Mouse (Mus musculus): ENCODE results near the gene Icam4.
"Not testable (repeated sequence)": the region's sequence is repeated elsewhere in the genome, so short reads cannot be mapped to it uniquely, and the experiment has no call there.

The Icam4 gene

DNA sequence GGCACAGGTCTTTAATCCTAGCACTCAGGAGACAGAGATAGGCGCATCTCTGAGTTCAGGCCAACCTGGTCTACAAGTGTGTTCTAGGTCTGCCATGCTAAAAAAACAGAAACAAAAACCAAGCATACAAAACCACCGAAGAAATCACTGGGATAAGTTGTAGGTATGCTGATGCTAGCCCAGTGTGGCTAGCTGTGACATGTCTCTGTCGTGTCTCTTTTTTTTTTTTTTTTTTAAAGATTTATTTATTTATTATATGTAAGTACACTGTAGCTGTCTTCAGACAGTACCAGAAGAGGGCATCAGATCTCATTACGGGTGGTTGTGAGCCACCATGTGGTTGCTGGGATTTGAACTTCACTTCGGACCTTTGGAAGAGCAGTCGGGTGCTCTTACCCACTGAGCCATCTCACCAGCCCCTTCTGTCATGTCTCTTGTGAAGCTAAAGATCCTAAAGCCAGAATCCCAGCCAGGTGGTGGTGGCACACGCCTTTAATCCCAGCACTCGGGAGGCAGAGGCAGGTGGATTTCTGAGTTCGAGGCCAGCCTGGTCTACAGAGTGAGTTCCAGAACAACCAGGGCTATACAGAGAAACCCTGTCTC is 18.1 kb upstream of the Icam4 start:
- intact Hi-C loops (cut with DNase I): not testable (repeated sequence)

DNA sequence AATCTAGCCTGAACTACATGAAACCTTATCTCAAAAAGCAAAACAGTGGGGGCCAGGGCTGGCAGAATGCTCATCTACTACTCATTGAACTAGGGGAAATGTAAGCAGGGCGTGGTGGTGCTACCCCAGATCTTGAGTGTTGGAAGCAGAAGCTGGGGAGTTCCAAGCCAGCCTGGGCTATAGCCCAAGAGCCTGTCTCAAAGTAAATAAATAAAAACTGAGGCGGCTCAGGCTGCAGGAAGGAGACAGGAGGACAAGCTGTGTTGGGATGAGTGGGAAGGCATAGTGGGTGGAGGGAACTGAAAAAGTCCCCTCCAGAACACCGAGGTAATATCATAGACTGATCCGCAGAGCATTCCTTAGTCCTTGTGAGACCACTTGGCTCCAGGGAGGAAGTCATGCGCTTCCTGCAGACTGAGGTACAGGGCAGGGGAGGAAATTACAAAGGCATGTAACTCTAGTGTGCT is 17.3 kb upstream of the Icam4 start:
- intact Hi-C loops (cut with DNase I): no loop called here

DNA sequence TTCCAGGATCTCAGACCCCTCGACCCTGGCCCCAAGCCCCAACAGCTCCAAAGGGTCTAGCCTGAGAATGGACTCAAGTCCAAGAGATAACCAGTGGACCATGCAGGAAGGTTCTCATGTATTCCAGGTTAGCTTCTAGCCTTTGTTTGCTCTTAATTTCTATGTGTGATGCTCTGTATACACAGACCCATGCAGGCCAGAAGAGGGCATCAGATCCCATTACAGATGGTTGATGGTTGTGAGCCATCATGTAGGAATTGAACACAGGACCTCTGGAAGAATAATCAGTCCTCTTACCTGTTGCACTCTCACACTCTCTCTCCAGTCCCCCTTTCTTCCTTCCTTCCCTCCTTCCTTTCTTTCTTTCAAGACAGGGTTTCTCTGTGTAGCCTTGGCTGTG is 16.8 kb upstream of the Icam4 start:
- intact Hi-C loops (cut with DNase I): no loop called here

DNA sequence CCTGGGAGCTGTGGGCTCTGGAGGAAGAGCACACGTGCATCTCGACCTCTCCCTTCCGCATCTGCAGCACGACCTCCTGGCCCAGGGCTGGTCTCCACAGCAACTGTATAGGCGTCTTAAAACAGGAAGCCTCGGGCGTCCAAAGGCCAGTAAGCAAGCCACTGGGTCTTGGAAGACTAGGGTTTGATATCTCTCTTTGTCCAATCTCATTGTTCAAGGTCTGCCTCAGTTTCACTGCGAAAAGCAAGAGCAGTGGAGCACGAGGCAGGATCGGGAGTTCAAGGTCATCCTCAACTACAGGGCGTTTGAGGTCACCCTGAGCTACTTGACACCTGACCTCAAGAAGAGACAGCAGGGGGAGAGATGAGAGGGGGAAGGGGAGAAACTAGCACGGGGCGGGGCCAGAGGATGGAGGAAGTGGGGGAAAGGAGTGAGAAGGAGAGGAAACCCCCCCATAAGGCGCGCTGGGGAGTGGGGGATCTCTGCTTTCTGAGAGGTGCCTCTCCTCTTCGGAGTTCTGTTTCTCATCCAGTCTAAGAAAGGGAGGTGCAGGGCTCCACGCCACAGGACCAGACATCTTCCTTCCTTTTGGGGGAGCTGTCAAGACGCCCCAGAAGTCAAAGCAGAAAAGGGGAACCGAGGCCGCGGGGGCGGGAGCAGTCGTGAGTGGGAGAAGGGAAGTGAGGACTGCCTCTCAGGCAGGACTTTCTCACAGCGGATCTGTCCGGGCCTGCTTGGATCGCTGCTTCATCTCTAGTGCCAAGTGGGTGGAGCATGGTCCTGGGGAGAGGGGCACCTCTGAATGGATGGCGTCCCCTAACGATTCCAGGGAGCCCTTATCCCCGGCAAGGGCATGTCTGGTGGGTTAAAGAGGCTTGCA is 14.2 kb upstream of the Icam4 start:
- intact Hi-C loops (cut with DNase I): no loop called here

DNA sequence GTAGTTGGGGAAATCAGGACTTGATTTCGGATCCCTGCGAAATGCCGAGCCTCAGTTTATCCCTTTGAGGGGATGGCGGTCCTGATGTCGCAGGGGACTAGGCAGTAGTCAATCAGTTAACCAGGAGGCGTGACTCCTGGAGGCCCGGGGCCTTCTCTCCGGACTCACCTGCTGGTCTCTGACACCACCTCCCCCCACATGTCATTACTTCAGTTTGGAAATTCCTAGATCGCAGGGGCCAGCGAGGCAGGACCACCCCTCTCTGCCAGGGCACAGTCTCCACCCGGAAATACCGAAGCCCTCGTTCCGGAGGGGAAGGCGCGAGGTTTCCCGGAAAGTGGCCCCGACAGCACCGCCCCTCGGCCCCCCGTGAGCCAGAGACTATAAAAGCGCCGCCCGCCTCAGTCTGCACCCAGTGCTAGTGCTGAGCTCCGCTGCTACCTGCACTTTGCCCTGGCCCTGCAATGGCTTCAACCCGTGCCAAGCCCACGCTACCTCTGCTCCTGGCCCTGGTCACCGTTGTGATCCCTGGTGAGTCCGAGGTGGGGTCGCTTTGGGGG is 13.5 kb upstream of the Icam4 start, which contains the start of gene Icam1:
Icam1 (plus strand) TSS at position 415 of the 560 bp plus-strand sequence.
- intact Hi-C loops (cut with DNase I): no loop called here

DNA sequence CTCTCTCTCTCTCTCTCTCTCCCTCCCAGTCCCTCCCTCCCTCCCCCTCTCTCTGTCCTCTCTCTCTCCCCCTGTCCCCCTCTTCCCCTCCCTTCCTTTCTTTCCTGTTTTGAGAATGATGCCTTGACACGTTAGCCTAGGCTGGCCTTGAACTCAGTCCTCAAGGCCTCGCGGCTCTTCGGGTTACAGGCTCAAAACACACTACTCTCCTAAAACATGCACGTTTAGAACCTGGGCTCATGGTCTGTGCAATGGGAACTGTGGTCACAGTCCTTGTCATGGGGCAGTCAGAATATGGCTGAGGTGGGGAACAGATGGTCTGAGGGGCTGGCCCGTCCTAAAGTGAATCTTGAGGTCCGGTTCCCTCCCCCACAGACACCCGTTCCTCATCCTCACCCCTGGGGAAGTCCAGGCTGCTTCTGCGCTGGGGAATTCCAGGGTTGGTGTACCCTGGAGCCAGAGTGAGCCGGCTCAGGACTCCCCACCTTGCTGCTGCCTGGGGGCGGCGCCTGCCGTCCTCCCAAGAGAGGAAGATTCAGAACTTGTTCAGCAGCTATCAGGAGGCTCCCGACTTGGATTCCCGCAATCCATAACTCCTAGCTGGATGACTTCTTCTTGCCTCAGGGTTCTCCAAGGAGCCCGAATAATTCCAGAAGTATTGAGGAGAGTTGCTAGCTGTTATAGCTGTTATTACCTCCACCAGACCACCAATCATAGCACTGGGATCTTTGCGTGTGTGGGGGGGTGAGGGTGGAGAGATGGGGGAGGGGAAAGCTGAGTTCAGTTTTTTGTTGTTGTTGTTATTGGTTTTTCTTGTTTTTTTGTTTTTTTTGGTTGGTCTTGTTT is 12.6 kb upstream of the Icam4 start:
- intact Hi-C loops (cut with DNase I): no loop called here

DNA sequence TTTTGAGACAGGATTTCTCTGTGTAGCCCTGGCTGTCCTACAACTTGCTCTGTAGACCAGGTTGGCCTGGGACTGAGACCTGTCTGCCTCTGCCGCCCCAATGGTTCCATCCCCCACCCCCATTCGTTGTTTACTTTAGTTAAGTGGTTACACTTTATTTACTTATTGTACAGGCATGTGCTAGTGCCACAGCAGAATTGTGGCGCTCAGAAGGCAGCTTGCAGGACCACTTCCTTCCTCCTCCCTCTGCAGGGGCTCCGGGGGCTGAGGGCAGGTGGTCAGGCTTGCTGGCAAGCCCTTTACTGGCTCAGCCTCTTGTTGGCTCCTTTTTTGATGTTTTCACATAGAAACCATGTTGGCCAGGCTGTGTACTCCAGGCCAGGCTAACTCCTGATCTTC is 12.0 kb upstream of the Icam4 start:
- intact Hi-C loops (cut with DNase I): no loop called here

DNA sequence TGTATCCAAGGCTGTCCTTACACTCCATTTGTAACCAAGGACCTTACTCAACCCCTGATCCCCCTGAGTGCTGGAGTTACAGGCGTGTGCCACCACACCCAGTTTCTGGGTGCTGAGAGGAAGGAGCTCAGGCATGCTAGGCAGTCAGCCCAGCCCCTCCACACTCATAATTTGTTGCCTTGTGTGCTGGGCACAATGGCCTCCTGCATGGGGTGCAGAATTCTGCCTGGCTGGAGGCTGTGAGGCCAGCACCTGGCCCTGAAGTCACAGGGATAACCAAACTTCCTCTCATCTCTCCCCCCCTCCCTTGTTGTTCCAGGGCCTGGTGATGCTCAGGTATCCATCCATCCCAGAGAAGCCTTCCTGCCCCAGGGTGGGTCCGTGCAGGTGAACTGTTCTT is 10.6 kb upstream of the Icam4 start:
- intact Hi-C loops (cut with DNase I): no loop called here

DNA sequence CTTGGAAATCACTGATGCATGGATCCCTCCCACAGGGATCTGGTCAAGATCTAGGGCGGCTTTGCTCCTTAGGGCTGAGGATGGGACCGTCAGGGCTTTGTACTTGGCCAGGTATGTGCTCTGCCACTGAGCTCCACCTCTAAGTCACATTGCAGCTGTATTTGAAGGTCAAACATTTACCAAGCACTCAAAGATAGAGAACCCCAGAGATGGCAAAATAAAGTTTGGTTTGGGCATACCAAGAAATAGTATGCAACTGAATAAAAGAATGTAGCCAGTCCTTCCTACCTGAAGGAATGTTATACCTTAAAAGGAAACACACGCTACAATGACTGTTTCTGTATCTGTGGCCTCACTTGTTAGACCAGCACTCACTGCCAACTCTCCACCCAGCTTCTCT is 7.8 kb upstream of the Icam4 start:
- intact Hi-C loops (cut with DNase I): no loop called here

DNA sequence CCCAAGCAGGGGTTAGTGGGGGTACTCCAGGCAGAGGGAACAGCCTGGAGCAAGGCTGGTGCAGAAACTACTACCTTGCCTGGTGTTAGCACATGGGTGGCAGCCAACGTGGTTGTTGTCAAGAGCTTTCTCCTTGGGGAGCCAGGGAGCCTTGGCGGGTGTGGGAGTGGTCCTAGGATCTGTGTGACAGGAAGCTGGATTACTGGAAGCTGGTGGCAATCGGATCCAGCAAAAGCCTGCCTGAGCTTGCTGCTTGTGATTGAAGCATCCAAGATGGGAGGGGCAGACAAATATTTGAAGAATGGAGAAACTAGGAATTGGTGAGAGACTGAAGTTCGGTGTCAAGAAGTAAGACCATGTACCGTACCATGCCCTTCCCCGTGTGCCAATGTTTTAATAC is 6.9 kb upstream of the Icam4 start:
- intact Hi-C loops (cut with DNase I): no loop called here

DNA sequence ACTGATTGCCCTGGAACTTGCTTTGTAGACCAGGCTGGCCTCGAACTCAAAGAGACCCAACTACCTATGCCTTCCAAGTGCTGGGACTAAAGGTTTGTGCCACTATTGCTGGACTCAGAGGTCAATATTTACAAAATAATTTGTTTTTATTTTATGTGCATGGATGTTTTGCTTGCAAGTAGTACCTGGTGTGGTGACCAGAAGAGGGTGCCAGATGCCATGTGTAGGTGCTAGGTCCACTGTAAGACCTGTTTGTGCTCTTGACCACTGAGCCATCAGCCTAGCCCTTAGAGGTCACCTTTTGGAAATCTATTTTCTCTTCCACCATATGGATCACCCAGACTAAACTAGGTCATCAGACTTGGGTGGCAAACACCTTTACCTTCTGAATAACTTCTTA is 6.4 kb upstream of the Icam4 start:
- intact Hi-C loops (cut with DNase I): no loop called here

DNA sequence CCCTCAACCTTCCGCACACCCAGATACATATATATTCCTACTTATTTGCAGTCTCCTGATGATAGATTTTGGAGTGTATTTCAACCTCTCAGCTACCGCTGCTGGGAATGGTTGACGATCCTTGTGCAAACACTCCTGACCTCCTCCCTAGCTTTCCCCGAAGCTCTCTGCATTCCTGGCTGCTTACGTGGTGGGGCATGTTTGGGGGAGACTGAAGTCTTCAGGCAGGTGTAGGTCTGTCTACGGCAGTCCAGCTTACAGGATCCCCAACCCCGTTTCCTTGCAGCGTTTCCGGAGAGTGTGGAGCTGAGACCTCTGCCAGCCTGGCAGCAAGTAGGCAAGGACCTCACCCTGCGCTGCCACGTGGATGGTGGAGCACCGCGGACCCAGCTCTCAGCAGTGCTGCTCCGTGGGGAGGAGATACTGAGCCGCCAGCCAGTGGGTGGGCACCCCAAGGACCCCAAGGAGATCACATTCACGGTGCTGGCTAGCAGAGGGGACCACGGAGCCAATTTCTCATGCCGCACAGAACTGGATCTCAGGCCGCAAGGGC is 3.8 kb upstream of the Icam4 start:
- intact Hi-C loops (cut with DNase I): no loop called here

DNA sequence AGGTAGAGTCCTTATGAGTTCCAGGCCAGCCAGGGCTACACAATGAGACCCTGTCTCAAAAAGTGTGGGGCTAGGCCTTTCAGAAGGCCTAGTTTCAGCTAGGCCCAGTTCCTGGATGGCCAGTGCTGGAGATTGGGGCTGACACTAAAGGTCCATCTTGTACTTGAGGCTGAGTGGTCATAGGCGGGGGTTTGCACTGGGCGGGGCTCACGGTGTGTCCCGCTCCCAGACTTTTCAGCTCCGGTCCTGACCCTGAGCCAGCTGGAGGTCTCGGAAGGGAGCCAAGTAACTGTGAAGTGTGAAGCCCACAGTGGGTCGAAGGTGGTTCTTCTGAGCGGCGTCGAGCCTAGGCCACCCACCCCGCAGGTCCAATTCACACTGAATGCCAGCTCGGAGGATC is 2.3 kb upstream of the Icam4 start:
- intact Hi-C loops (cut with DNase I): no loop called here

DNA sequence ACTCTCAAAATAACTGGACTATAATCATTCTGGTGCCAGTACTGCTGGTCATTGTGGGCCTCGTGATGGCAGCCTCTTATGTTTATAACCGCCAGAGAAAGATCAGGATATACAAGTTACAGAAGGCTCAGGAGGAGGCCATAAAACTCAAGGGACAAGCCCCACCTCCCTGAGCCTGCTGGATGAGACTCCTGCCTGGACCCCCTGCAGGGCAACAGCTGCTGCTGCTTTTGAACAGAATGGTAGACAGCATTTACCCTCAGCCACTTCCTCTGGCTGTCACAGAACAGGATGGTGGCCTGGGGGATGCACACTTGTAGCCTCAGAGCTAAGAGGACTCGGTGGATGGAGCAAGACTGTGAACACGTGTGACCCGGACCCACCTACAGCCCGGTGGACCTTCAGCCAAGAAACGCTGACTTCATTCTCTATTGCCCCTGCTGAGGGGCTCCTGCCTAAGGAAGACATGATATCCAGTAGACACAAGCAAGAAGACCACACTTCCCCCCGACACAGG is 1.3 kb upstream of the Icam4 start:
- intact Hi-C loops (cut with DNase I): no loop called here

DNA sequence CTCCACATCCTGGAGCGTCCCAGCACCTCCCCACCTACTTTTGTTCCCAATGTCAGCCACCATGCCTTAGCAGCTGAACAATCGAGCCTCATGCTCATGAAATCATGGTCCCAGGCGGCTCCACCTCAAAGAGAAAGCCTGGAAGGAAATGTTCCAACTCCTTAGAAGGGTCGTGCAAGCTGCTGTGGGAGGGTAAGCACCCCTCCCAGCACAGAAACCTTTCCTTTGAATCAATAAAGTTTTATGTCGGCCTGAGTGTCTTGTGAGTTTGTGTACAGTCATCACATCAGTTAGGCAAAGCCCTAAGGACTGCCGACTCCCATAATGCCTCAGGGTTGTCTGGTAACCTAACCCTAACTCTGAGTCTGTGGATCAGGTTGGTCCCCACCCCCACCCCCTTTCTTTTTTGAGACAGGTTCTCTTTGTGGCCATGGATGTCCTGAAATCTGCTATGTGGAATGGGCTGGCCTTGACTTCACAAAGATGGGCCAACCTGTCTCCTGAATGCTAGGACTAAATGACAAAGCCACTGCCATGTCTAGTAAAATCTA is 538 bp upstream of the Icam4 start:
- intact Hi-C loops (cut with DNase I): no loop called here

DNA sequence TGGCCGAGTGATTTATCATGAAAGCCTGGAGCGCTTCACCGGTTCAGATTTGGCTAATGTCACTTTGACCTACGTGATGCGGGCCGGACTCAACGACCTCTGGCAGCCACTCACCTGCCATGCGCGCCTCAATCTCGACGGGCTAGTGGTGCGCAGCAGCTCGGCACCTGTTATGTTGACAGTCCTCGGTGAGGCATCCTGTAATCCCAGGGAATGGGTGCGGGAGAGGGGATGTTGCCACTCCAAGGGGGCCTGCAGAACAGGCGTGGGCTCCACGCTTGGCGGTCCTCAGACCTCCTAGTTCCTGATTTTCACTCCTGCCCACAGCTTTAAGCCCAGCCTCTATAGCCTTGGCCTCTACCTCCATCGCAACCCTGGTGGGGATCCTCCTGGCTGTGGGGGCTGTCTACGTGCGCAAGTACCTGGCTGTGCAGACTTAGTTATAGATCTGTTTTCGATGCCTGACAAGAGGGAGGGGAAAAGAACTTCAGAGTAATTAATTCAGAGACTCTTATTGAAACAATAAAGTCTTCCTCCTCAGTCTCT is 955 bp downstream of the Icam4 start:
- intact Hi-C loops (cut with DNase I): loop anchor here (5.0 kb wide), 1 partner anchor 107 kb away; no protein-coding TSS in a partner anchor

DNA sequence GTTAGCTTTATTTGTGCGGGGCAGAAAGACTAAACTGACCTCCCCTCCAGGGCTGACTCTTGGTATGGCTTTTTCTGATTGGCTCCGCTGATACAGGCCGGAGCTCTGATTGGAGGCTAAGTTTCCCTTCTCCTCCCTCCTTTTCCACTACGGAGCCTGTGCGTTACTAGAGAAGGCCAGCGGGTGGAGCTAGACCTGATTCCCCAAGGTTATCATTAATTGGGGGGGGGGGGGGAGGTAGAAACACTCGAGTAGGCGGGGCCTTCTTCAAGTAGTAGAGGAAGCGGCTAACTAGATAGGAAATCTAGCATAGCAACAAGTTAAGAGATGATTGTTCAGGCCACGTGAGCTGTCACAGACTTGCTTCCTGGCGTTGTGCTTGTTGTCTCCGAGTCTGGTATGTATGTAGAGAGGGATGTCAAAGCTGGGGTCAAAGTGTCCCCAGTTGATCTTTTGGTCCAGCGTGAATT is 1.6 kb downstream of the Icam4 start:
- intact Hi-C loops (cut with DNase I): loop anchor here (5.0 kb wide), 1 partner anchor 106 kb away; no protein-coding TSS in a partner anchor

DNA sequence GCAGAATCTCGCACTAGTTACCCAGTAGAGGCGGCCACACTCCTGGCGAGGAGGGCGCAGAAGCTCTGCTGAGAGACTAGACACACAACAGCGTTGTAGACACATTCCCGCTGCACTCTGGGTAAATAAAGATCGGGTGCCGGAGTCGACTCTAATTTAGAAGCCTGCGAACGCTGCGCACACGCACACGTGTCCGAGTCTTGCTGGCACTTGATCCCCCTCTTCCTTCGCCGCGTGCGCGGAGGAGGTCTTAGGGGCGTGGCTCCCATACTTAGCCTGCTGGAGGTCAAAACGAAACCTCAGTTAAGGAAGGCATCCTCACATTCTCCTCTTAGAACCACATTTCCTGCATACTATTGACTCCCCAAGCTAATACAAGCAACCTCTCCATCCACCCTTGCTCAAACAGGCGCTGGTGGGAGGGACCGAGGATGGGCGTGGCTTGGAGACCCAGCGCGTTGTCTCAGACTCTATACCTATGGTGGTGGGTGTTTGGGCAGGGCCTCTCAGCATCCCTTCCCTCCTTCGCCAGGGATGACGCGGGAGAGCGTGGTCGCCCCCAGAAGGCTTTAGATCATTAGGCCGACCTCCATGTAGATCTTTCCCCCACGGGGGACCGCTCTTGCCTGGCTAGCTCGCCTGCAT is 2.2 kb downstream of the Icam4 start:
- intact Hi-C loops (cut with DNase I): loop anchor here (5.0 kb wide), 1 partner anchor 106 kb away; no protein-coding TSS in a partner anchor

DNA sequence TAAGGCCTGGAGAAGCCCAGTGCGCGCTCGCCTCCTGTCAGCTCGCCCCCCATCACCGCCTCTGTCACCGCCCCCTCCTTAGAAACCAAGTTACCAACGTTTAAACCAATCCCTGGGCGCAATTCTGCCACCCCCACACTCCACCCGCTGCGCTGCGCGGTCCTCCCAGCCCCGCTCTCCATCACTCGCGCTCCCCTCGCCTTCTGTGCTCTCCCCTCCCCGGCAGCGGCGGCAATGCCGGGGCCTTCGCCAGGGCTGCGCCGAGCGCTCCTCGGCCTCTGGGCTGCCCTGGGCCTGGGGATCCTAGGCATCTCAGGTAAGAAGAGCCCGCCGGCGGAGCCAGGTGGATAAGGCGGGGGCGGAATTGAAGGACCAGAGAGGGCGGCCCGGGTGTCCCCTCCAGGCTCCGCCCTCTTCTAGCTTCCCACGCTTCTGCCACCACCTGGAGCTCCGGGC is 2.8 kb downstream of the Icam4 start, which contains the start of gene Icam5:
Icam5 (plus strand) TSS at position 178 of the 456 bp plus-strand sequence.
- intact Hi-C loops (cut with DNase I): loop anchor here (5.0 kb wide), 1 partner anchor 105 kb away; no protein-coding TSS in a partner anchor

All from adrenal gland (tissue).